Mouse (Mus musculus): ENCODE results near the gene Bves. TPM values are rescaled to one million over a fixed set of nuclear protein-coding genes. Genes with fewer than 3 reads are reported as not detected.
"Not testable (repeated sequence)": the region's sequence is repeated elsewhere in the genome, so short reads cannot be mapped to it uniquely, and the experiment has no call there.

Gene Bves
- polyA plus RNA-seq, 1 experiment, result 2.6 TPM

- peak; percentile 64 for DNase-seq (ENCODE audit: low read depth)
These were observed 23.9 kb upstream of the Bves start for GRCm38 (mm10) chr10:45311624-45312023.

GRCm38 (mm10) chr10:45314865-45315264 lies 20.7 kb upstream of the Bves start:
- no peak for DNase-seq (ENCODE audit: low read depth)
- no peak for TF ChIP-seq CTCF (IDR thresholded peaks at IDR 0.05; ENCODE audit: borderline replicate concordance, extremely low read depth, insufficient read depth, insufficient read length)
- TF ChIP-seq POLR2A (IDR thresholded peaks at IDR 0.05; ENCODE audit: borderline replicate concordance, extremely low read depth, insufficient read depth, insufficient read length, poor library complexity, severe bottlenecking), result no peak

More at GRCm38 (mm10) chr10:45311624-45312023, 23.9 kb upstream of the Bves start:
- TF ChIP-seq CTCF (IDR thresholded peaks at IDR 0.05; ENCODE audit: borderline replicate concordance, extremely low read depth, insufficient read depth, insufficient read length) (no peak), POLR2A (IDR thresholded peaks at IDR 0.05; ENCODE audit: borderline replicate concordance, extremely low read depth, insufficient read depth, insufficient read length, poor library complexity, severe bottlenecking) (no peak)

GRCm38 (mm10) chr10:45318922-45319321 lies 16.6 kb upstream of the Bves start:
- no peak for DNase-seq (ENCODE audit: low read depth)
- TF ChIP-seq POLR2A (IDR thresholded peaks at IDR 0.05; ENCODE audit: borderline replicate concordance, extremely low read depth, insufficient read depth, insufficient read length, poor library complexity, severe bottlenecking) (no peak), CTCF (IDR thresholded peaks at IDR 0.05; ENCODE audit: borderline replicate concordance, extremely low read depth, insufficient read depth, insufficient read length) (no peak)

GRCm38 (mm10) chr10:45320296-45320695 lies 15.3 kb upstream of the Bves start:
- no peak for DNase-seq (ENCODE audit: low read depth)
- TF ChIP-seq CTCF (IDR thresholded peaks at IDR 0.05; ENCODE audit: borderline replicate concordance, extremely low read depth, insufficient read depth, insufficient read length) (no peak), POLR2A (IDR thresholded peaks at IDR 0.05; ENCODE audit: borderline replicate concordance, extremely low read depth, insufficient read depth, insufficient read length, poor library complexity, severe bottlenecking) (no peak)

GRCm38 (mm10) chr10:45324159-45324558 lies 11.4 kb upstream of the Bves start:
- peak; percentile 62 for DNase-seq (ENCODE audit: low read depth)
- TF ChIP-seq POLR2A (IDR thresholded peaks at IDR 0.05; ENCODE audit: borderline replicate concordance, extremely low read depth, insufficient read depth, insufficient read length, poor library complexity, severe bottlenecking) (no peak), CTCF (IDR thresholded peaks at IDR 0.05; ENCODE audit: borderline replicate concordance, extremely low read depth, insufficient read depth, insufficient read length) (no peak)

GRCm38 (mm10) chr10:45328196-45329000 lies 7.2 kb upstream of the Bves start:
- DNase-seq (ENCODE audit: low read depth), result peak; percentile 45
- no peak for TF ChIP-seq CTCF (IDR thresholded peaks at IDR 0.05; ENCODE audit: borderline replicate concordance, extremely low read depth, insufficient read depth, insufficient read length)
- no peak for TF ChIP-seq POLR2A (IDR thresholded peaks at IDR 0.05; ENCODE audit: borderline replicate concordance, extremely low read depth, insufficient read depth, insufficient read length, poor library complexity, severe bottlenecking)

- TF ChIP-seq POLR2A (IDR thresholded peaks at IDR 0.05; ENCODE audit: borderline replicate concordance, extremely low read depth, insufficient read depth, insufficient read length, poor library complexity, severe bottlenecking) (no peak), CTCF (IDR thresholded peaks at IDR 0.05; ENCODE audit: borderline replicate concordance, extremely low read depth, insufficient read depth, insufficient read length) (no peak)
- peak; percentile 20 for DNase-seq (ENCODE audit: low read depth)
These were observed 647 bp upstream of the Bves start for GRCm38 (mm10) chr10:45334925-45335324.

- DNase-seq (ENCODE audit: low read depth), result peak; percentile 75
- no peak for TF ChIP-seq POLR2A (IDR thresholded peaks at IDR 0.05; ENCODE audit: borderline replicate concordance, extremely low read depth, insufficient read depth, insufficient read length, poor library complexity, severe bottlenecking)
- no peak for TF ChIP-seq CTCF (IDR thresholded peaks at IDR 0.05; ENCODE audit: borderline replicate concordance, extremely low read depth, insufficient read depth, insufficient read length)
These were observed 3.5 kb downstream of the Bves start for GRCm38 (mm10) chr10:45339106-45339505.

- no peak for DNase-seq (ENCODE audit: low read depth)
- TF ChIP-seq POLR2A (IDR thresholded peaks at IDR 0.05; ENCODE audit: borderline replicate concordance, extremely low read depth, insufficient read depth, insufficient read length, poor library complexity, severe bottlenecking) (no peak), CTCF (IDR thresholded peaks at IDR 0.05; ENCODE audit: borderline replicate concordance, extremely low read depth, insufficient read depth, insufficient read length) (peak; percentile 10; the same call in 1 of the 2 replicates)
These were observed 8.8 kb downstream of the Bves start for GRCm38 (mm10) chr10:45344381-45344780.

- no peak for DNase-seq (ENCODE audit: low read depth)
- no peak for TF ChIP-seq POLR2A (IDR thresholded peaks at IDR 0.05; ENCODE audit: borderline replicate concordance, extremely low read depth, insufficient read depth, insufficient read length, poor library complexity, severe bottlenecking)
- TF ChIP-seq CTCF (IDR thresholded peaks at IDR 0.05; ENCODE audit: borderline replicate concordance, extremely low read depth, insufficient read depth, insufficient read length), result no peak
These were observed 9.6 kb downstream of the Bves start for GRCm38 (mm10) chr10:45345217-45345616.

GRCm38 (mm10) chr10:45348143-45348542 lies 12.6 kb downstream of the Bves start:
- DNase-seq (ENCODE audit: low read depth), result not testable (repeated sequence)

- DNase-seq (ENCODE audit: low read depth), result no peak
- TF ChIP-seq POLR2A (IDR thresholded peaks at IDR 0.05; ENCODE audit: borderline replicate concordance, extremely low read depth, insufficient read depth, insufficient read length, poor library complexity, severe bottlenecking), result no peak
- no peak for TF ChIP-seq CTCF (IDR thresholded peaks at IDR 0.05; ENCODE audit: borderline replicate concordance, extremely low read depth, insufficient read depth, insufficient read length)
These were observed 20.5 kb downstream of the Bves start for GRCm38 (mm10) chr10:45356091-45356490.

Data from brain, embryonic 14.5 days (tissue).